Mouse (Mus musculus) cerebellum, adult 11 months (tissue): ENCODE data around the gene Hcst.

ENCODE experiments used
- DNase-seq: peaks from one replicate; pipeline ENCODE4 v3.0.0; 2022

Gene Hcst

DNA sequence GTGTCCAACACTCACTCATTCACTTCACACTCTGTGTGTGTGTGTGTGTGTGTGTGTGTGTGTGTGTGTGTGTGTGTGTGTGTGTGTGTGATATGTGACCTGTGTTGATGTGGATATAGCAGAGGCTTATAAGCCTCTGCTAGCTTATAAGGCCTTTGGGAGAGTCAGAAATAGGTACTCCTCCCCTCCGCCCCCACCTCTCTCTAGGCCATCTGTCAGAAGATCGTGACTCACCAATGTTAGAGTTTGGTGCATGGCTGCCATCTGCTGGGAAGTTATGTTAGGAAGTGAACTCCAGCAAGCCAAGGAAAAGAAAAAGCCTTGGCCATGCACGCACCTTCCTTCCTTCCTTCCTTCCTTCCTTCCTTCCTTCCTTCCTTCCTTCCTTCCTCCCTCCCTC, 12.1 kb upstream of the Hcst start:
- peak; percentile 88 for DNase-seq

DNA sequence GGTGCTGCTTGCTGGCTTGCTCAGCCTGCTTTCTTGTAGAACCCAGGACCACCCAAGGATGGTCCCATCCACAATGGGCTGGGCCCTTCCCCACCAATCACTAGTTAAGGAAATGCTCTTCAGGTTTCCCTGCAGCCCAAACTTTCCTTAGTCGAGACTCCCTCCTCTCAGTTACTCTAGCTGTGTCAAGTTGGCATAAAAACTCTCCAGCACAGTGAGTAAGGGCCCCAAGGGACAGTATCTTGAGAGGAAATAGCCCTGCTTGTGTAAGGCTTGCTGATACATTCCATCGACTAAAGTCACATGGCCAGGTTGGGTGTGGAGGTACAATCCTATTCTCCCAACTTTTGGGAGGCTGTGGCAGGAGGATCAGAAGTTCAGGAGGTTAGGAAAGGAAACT, 10.5 kb upstream of the Hcst start:
- DNase-seq = no peak

DNA sequence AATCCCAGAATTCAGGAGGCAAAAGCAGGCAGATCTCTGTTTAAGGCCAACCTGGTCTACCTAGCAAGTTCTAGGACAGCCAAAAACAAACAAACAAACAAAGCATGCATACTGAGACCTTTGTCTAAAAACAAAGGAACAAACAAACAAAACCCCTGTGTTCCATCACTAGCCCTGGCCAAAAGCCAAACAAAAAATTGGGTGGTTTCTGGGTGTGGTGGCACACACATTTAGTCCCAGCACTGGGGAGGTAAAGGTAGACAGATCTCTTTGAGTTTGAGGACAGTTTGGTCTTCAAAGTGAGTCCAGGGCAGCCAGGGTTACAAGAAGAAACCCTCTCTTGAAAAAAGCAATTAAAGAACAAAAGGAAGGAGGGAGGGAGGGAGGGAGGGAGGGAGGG, 9.7 kb upstream of the Hcst start:
- no peak for DNase-seq

DNA sequence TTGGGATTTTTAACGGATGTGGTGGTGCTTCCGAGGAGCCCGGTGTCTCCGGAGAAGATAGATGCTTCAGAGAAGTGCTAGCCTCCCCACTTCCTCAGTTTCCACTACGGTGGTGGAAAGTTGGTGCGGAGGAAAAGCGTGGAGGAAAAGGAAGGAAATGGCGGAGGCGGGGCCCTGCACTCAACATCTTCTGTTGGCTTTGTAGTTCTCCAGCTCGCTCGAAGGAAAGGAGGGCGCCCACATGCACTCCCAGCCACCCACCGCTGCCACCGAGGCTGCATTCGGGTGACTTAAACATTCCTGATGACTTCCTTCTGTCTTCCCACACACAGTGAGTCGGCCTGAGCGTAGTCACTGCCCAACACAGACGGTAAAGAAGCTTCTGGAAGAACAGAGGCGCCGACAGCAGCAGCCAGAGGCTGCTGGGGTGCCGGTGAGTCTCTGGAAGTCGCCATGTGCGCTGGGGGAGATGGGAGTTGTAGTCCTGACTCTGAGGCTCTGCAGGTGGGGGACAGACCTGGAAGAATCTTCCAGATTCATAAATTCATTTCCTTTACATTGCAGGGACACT, 3.5 kb upstream of the Hcst start:
- DNase-seq = no peak

DNA sequence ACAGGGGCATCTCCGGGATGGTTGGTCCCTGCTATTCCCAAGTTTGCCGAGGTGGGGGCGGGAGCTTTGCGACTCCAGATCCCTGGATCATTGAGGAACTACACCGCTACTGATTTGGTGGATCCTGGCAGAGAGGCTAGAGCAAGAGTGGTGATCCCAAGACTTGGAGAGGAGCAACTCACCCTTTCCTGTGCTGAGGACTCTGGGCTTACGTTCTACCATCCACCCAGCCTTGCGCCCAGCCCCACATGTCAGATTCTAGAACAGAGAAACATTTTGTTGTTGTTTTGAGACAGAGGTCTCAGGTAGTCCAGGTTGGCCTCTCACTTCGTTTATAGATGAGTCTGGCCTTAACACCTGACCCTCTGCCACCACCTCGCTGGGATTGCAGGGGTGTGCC, 2.9 kb upstream of the Hcst start:
- DNase-seq = no peak

DNA sequence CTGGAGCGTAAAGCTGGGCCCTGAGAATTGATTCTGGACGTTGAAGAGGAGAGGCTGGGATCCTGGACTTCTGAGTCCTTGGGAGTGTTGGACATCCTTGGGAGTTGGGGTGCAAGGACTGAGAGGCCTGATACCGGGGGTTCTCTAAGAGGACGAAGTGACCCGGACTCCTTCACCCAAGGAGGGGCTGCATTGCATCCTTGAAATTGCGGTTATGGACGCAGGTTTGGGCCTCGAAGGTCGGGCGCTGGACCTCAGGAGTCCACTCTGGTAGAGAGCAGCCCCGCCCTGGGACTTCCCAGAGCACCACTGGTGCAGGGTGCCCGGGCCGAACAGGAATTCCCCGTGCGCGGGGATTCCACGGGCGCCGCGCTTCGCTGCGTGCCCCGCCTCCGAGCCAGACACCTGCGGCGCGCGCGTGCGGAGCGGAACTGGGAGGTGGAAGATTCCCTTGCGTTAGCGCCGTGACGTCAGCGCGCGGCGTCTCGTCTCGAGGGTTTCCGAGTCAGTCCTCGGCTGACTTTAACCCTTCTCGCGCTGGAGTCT, 2.3 kb upstream of the Hcst start:
- peak; percentile 92 for DNase-seq

DNA sequence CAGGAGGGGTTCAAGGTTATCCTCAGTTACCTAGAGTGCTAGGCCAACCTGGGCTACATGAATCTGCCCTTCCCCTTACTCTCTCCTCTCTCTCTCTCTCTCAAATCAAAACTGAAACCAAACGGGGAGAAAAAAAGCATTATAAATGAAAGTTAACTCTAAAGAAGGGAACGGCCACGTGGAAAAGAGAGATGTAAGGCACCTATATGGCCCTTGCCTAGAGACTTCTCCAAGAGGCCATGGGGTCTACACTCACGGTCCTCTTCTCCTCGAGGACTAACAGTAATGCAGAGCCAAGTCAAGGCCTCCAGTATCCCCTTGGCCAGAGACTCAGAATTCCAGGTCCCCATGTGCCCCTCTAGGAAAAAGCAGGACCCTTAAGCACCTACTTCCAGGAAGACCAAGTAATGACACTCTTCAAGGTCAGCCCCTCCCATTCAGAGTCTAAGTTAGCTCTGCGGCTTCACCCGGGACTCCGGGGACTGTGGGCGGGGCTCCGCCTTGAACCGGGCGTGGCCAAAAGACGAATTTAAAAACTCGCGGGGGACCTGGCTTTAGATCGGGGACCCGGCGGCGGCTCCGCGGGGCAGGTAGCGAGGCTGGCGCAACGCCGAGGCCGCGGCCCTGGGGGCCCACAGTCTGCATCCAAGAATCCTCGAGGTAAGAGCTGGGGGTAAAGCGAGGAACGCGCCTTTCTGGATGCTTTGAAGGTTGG, 1.7 kb upstream of the Hcst start, which contains the start of gene Nfkbid:
Gene Nfkbid, plus strand, starts transcription at position 558 of the 715 bp plus-strand sequence.
- DNase-seq = peak; percentile 67

DNA sequence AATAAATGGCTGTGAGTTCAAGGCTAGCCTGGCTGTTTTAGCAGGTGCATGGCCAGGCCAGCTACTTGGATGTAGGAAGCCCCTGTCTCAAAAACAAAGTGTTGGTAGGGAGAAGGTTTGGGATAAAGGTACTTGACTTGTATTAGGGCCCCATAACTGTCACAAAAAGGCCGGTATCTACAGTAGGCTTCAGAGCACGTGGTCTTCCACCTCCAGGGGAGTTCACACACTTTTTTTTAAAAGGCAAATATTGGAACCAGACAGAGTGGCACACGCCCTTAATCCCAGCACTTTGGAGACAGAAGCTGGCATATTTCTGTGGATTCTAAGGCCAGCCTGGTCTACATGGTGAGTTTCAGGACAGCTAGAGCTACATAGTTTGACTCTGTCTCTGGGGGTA, 1.0 kb upstream of the Hcst start:
- no peak for DNase-seq

DNA sequence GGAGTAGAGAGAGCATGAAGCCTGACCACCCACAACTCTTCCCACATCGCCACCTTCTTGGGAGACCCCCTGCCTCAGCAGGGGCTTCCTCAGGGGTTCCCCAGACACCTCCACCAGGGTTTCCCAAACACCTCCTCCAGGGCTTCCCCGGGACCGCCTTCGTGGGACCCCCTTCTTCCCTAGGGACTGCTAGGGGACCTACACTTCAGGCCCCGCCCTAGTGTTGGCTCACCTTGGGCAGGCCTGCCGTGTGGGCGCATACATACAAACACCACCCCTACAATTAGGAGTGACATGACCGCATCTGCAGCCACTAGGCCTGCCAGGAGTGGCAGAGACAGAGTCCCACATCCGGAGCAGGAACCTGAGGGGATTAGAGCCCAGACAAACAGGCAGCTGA, 1.8 kb downstream of the Hcst start:
- no peak for DNase-seq

DNA sequence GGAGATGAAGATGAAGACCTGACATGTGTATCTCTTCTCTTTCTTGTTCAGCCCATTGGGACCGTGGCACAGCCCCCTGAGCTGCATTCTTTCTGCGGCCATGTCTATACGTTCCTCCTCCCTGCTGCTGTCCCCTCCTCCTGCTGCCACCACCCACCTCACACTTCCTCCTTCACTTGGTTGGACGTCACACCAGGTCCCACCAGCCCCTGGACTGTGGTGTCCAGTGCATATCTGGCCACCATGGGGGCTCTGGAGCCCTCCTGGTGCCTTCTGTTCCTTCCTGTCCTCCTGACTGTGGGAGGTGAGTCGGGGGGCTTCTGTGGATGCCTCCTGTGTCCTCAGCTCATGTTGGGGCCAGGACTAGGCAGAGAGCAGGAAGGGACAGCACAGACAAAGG, 6.1 kb downstream of the Hcst start, which contains the start of gene Tyrobp:
Gene Tyrobp, plus strand, starts transcription at position 165 of the 400 bp plus-strand sequence.
- DNase-seq = no peak

DNA sequence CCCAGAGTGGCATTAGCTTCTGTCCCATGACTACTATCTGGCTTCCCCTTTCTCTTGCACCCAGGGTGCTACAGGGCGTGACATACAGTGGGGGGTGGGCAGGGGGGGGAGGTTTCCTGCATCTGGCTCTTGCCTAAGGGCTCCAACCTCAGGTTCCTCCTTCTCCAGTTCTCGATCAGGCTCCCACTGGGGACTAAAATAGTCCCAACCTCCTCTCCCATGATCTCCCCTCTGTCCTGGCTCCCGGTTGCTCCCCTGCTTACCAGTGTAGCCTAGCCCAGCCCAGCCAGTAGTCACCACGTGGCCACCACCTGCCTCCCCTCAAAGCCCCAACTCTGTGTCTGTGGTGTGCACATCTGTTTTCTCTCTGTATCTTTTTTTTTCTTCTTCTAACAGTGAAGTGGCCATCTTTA, 6.9 kb downstream of the Hcst start:
- DNase-seq = no peak

DNA sequence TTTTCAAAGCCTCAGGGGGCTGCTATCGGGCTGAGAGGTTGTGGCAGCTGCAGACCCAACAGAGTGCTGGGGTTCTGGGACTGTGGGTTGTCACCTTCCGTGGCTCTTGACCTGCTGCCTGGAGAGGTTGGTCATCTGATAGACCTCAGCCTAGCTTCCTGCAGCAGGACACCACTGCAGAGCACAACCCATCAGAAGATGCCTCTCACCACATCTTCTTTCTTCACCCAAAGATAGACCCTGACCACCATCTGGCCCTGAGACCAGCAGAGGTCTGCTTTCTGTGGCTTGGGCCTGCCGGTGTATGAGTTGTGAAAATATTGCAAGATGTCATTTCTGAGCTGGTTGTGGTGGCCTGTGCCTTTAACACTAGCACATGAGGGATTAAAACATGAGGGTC, 8.6 kb downstream of the Hcst start:
- DNase-seq = no peak

DNA sequence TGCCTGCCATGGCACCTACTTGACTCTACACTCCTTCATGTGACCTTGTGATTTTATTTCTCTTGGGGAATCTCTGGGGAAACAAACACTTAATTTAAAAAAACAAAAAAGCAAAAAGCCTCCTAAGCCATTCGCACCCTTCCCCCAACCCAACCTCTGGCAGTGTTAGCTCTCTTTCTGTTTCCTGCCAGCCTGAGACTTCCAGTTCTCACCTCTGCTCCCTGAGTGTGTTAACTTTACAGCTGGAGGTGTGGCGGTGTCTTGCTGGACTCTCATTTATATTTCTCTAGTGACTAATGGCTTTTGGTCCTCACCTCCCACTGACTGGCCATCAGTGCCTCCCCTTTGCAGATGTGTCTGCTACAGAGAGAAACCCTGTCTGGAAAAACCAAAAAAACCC, 9.9 kb downstream of the Hcst start:
- no peak for DNase-seq

DNA sequence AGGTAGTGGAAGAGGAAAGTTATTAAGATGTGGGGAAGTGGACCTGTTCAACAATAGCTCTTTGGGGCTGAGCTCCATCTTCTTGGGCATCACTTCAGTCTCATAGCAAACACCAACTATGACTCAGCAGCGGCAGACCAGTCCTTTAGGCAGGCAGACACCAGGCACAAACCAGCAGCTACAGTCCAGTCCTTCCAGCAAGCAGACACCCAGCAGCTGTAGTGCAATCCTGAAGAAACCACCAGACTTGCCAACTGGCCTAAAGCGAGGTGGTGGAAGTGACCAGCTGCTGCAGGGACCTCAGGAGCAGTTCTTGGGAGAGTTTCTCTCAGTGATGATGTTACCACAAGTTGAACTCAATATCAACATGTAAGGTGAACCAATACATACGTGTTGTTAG, 11.0 kb downstream of the Hcst start:
- no peak for DNase-seq

DNA sequence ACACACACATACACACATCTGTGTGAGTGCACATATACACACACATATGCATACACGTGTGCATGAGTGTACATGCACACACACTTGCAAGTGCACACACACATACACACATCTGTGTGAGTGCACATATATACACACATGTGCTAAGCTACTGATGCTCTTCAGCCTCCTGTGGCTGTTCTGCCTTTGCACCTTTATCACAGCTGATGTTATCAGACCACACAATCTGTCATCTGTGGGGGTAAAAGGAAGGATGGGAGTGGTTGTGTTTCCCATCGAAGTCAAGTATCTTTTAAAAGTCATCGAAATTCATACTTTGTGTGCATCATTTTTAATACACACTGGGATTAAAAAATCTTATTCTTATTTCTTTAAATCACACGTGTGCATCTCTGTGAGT, 17.3 kb downstream of the Hcst start:
- no peak for DNase-seq

DNA sequence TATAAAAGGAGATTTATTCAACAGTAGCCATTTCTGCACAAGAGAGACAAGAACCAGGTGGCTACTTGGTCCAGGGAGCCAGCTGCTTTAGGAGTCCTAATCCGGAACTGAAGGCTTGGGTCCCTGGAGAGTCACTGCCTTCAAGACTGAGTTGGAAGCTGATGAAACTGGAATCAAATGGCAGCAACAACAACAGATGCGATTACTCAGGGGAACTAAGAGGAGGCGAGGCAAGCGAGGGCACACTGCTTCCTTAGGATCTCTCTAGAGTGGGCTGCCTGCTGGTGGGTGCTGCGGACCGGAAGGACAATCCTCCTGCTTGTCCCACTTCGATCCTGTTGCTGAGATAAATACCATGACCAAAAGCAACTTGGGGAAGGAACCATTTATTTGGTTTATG, 20.0 kb downstream of the Hcst start:
- no peak for DNase-seq

DNA sequence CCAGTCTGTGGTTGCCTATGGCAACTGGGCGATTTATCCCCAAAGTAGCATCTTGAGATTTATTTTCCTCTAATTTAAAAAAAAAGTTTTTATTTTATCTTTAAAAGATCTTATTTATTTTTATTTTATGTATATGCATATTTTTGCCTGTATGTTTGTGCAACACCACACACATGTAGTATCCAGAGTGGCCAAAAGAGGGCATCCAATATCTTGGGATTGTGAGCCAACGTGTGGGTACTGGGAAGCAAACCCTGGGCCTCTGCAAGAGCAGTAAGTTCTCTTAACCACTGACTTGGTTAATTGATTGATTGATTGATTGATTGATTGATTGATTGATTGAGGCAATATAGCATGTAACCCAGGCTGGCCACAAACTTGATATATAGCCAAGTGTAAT, 24.8 kb downstream of the Hcst start:
- DNase-seq = no peak

DNA sequence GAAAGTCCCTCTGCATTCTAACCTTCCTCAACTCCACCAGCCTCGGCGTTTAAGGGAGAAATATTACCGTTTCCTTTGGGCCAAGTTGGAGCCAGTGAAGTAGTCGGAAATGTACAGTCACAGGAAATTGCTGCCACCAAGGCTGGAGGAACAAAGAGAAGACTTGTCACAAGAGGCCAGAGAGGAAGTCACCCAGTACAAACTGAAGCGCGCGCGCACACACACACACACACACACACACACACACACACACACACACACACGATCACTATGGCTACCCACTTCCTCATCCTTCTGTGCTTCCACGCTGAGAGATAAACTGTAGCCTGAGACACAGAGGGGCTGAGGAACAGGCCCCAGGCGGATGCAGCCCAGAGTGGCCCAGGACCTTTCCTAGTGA, 25.3 kb downstream of the Hcst start:
- no peak for DNase-seq

DNA sequence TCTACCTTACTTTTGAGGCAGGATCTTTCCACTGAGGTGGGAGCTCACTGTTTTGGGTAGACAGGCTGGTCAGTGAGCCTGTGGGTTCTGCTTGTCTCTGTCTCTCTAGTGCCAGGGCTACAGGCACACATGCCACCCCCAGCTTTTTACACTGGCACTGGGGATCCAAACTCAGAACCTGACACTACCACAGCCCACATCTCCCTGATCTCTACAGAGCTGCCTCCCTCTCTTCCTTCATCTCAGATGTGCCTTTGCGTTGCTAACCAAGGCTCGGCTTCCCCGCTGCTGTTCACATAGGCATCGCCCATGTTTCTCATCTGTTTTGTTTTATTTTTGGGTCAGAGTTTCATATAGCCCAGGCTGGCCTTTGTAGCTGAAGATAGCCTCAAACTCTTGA, 26.0 kb downstream of the Hcst start:
- DNase-seq = no peak

DNA sequence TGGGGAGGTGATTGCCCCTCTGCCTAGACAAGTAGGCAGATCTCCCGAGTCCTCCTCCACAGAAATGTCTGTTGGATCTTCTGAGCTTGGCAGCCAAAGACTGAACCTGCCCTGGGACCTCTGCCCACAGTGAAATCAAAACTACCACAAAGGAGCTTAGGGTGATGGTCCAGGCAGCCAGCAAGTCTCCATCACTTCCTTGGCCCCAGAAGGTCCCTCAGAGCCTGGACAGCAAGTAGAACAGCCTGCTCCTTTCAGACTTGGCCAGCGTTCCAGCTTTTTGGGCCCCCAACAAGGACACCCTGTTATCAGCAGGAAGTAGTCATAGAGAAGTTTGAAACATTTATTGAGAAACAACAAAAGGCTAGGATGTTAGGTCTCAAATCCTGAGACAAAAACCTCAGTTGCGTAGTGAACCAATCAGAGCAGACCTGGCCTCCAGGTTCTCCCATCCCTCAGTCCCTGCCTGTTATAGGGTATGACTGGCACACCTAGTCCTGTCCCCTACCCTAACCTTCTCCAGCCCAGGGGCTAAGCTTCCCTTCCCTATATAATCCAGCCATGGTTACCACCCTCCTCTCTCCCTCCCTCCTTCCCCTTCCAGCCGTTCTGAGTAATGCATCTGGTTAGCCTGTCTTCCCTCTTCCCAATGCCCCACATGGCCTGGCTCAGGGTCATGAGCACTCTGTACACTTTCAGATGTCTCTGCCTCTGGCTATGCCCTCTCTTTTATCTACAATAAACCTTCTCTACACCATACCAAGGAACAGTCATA, 26.7 kb downstream of the Hcst start:
- no peak for DNase-seq

DNA sequence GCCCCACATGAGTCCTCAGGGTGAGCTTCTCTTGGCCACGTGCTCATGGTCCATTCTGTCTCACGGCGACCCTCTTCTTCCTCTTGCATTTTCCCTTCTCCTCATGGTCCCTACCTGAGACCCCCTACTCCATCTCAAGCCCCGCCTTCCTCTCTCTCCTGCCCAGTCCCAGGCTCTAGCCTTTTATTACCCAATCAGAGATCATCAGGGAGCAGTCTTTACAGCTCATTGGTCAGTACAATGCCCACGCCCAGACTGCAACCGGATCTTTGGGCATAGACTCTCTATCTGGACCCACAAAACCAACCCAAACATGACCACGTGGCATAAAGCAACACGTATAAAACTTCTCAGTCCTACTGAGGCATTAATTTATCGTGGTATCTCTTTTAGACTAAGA, 35.5 kb downstream of the Hcst start:
- no peak for DNase-seq

DNA sequence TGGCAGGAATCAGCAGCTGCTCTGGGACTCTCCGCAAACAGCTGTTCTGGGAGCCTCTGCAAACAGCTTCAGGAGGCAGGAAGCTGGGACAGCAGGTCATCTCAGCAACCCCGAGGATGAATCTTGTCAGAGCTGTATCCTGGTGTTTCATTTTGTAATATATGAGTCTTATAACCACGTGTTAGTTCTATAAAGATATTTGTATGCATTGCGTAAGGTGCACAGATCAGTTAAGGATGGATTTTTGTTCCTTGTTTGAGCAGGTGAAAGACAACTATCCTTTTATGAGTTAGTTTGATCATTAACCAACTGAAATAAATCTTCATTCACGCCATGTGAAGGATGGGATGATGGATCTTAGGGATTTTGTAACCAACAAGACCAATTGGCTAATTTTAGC, 39.6 kb downstream of the Hcst start:
- no peak for DNase-seq

DNA sequence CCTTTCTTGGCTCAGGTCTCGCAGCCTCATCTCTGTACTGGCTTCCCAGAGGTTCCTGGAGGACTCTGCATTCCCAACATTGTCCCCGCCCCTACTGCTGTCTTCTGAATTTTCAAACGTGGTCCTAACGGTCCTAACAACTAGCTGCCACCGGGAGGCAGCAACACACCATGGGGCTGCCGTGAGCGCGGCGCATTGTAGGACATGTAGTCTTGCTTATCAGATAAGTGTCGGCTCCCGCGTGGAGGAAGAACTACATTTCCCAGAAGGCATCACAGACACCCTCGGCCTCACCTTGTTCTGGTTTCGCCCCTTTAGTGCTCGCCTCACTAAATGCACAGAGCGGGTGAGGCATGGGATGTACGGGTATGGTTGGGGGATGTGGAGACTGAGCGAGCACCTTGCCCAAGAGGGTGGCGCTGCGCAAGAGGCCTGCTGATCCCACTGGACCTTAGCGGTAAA, 46.1 kb downstream of the Hcst start:
- peak; percentile 94 for DNase-seq
